Mouse (Mus musculus) heart, embryonic 13.5 days (tissue): ENCODE measurements at regions not wholly inside any gene's neighbourhood (a gene's known extent, or its start where the extent isn't known, plus 50 kb on each side); places are given as distances from the start of the nearest gene placed in this dataset.

Experiments
- ATAC-seq: fragments of 200-750 bp; cut with Nextera tagmentation; 2 replicates; pipeline ENCODE4 v1.8.0; 2017; ENCODE audit warnings: moderate TSS enrichment; ENCODE audit not compliant: insufficient number of reproducible peaks, low FRiP score, low TSS enrichment; ENCODE audit errors: extremely low read depth
- H3K27ac ChIP-seq: fragments of 300-500 bp; sonication (generic); replicated peaks from 2 replicates; pipeline ENCODE4 v1.5.1; 2015; ENCODE audit warnings: moderate library complexity, mild to moderate bottlenecking, inconsistent platforms
- H3K27me3 ChIP-seq: fragments of 300-500 bp; sonication (generic); replicated peaks from 2 replicates; pipeline ENCODE4 v1.6.1; 2015; ENCODE audit warnings: mild to moderate bottlenecking, inconsistent platforms
- H3K36me3 ChIP-seq: fragments of 300-500 bp; sonication (generic); 2 replicates; pipeline ENCODE4 v1.6.1; 2015; ENCODE audit warnings: mild to moderate bottlenecking, inconsistent platforms
- H3K4me1 ChIP-seq: fragments of 300-500 bp; sonication (generic); 2 replicates; pipeline ENCODE4 v1.6.1; 2015; ENCODE audit warnings: inconsistent platforms
- H3K4me2 ChIP-seq: fragments of 300-500 bp; sonication (generic); 2 replicates; pipeline ENCODE4 v1.6.1; 2015; ENCODE audit warnings: inconsistent platforms, mild to moderate bottlenecking, moderate library complexity
- H3K4me3 ChIP-seq: fragments of 300-500 bp; sonication (generic); 2 replicates; pipeline ENCODE4 v1.5.1; 2015; ENCODE audit warnings: moderate library complexity, mild to moderate bottlenecking, inconsistent platforms
- H3K9ac ChIP-seq: fragments of 300-500 bp; sonication (generic); 2 replicates; pipeline ENCODE4 v1.6.1; 2015; ENCODE audit warnings: inconsistent platforms, mild to moderate bottlenecking, moderate library complexity
- H3K9me3 ChIP-seq: fragments of 300-500 bp; sonication (generic); 2 replicates; pipeline ENCODE4 v1.6.1; 2016; ENCODE audit warnings: inconsistent platforms
- WGBS: fragments of 180-500 bp; shearing (Covaris S2); methylation state at CpG from one replicate; pipeline ENCODE4 v1.1.7; 2015; ENCODE audit warnings: mixed read lengths; 5-methylcytosine and 5-hydroxymethylcytosine counted together

DNA sequence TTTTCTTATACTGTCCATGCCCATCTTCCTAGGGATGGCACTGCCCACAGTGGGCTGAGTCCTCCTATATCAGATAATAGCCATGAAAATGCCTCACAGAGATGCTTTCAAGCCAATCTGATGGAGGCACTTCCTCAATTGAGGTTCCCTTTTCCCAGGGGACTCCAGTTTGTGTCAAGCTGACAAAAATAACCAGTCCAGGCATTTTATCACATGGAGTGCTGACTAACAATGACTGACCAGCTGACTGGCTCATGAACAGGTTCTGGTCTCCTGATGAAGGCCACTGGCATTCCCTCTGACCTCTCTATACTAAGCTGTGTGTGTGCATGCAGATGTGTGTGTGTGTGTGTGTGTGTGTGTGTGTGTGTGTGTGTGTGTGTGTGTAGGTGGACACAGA is 64.4 kb upstream of the Bod1 start:
- H3K4me3 ChIP-seq = no peak overlapping the region
- H3K27ac ChIP-seq = no peak overlapping the region
- H3K9ac ChIP-seq = no peak overlapping the region
- H3K27me3 ChIP-seq = no peaks in the 10 kb centered on the region
- no peak for ATAC-seq
- H3K36me3 ChIP-seq = no peaks in the 10 kb centered on the region
- H3K4me1 ChIP-seq = peaks cover 58% of the 10 kb centered on the region
- H3K9me3 ChIP-seq = no peaks in the 10 kb centered on the region
- no peak overlapping the region for H3K4me2 ChIP-seq

DNA sequence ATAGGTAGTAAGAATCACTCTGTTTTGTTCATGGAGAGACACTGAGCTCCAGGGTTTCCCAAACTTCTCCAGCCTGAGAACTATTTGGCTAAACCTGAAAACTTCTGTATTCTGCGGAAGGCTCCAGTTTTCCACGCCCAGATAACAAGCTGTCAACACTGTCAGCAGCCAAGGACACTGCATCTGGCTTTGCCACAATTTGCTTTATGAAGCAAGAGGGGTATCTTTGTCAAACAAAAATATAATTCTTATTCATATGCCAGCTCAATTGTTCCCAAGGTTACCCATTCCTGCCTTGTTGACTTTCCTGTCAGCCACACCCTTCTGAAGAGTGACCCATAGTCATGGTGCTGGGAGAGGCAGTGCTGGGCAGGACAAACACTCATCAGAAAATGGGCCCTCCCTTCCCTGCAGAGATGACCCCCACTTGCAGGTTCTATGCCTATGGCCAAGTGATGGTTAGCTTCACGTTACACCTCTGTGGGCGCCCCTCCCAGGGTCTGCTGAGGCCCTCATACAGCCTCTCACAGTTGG is 64.9 kb upstream of the Bod1 start:
- ATAC-seq = no peak
- H3K27me3 ChIP-seq = no peaks in the 10 kb centered on the region
- no peak overlapping the region for H3K4me2 ChIP-seq
- H3K27ac ChIP-seq = no peak overlapping the region
- 58% methylated on average over 4 of the region's 4 CpGs for WGBS
- no peak overlapping the region for H3K9ac ChIP-seq
- H3K4me1 ChIP-seq = peaks cover 55% of the 10 kb centered on the region
- H3K4me3 ChIP-seq = no peak overlapping the region
- no peaks in the 10 kb centered on the region for H3K36me3 ChIP-seq
- no peaks in the 10 kb centered on the region for H3K9me3 ChIP-seq

DNA sequence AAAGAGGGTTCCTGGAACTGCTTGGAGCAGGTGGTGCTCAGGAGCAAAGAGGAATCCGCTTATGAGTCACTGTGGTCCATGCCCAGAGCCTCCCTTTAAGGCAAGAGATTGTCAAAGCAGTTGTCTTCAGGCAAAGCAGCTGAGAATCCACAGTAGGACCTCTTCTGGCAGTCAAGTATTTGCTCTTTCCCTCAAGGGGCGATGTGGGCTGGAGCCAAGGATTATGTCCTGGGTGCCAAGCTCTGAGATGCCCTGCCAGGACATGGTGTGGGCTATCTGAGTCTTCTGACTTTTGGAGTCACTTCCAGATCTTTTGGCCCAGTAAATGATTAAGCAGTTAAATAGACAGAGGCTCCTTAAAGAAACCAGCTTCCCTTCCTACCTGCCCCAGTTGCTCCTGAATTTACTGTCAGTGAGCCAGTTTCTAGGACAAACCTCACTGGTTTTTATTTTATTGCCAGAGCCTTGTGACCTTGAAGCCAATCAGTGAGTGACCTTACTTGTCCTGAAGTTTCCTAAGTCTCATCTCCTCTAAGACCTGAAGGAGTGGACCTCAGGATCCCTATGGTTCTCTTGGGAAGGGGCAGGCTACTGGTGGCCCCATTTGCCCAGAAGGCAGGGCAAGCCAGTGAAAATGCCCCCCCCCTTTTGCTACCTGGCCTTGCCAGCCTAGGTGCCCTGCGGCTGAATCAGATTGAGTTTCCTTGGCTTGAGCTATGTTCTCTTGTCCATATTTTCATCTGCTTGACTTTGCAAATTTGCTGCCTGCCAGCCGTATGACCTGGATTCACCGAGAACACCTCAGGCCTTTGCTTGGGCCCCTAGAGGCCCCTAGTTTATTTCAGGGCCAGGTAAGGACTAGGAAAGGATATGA is 66.7 kb upstream of the Bod1 start:
- Histone ChIP-seq H3K27ac (no peak overlapping the region), H3K9ac (no peak overlapping the region), H3K4me1 (peaks cover 38% of the 10 kb centered on the region), H3K9me3 (no peaks in the 10 kb centered on the region), H3K36me3 (no peaks in the 10 kb centered on the region), H3K4me3 (no peak overlapping the region), H3K27me3 (no peaks in the 10 kb centered on the region), H3K4me2 (no peak overlapping the region)
- ATAC-seq = no peak
- 85% methylated on average over 5 of the region's 5 CpGs for WGBS

DNA sequence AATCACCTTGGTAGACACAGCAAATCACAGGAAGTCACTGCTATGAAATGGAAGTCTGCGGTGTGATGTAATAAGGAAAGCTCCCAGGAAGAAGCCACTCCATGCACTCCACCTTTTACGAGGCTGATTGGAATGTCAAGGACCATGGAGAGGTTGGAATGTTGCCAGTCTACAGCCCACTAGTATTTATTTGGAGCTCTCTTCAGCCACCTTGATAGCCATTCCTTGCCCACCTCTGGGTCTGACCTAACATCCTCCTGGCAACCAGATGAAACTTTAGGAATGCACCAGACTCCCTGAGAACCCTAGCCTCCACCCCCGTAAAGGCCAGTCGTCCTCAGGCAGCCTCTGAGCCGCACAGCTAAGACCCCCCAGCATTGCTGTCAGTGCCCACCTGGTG is 68.7 kb upstream of the Bod1 start:
- Histone ChIP-seq H3K9ac (no peak overlapping the region), H3K9me3 (no peaks in the 10 kb centered on the region), H3K27ac (no peak overlapping the region), H3K4me1 (peaks cover 24% of the 10 kb centered on the region), H3K36me3 (no peaks in the 10 kb centered on the region), H3K4me3 (no peak overlapping the region), H3K4me2 (no peak overlapping the region), H3K27me3 (no peaks in the 10 kb centered on the region)
- 68% methylated on average over 5 of the region's 5 CpGs for WGBS
- ATAC-seq = no peak

GRCm38 (mm10) chr11:31742160-31742559 is 70.5 kb upstream of the Bod1 start:
- H3K4me1 ChIP-seq = peaks cover 8% of the 10 kb centered on the region
- no peak overlapping the region for H3K27ac ChIP-seq
- H3K27me3 ChIP-seq = no peaks in the 10 kb centered on the region
- ATAC-seq = no peak
- no peaks in the 10 kb centered on the region for H3K36me3 ChIP-seq
- no peak overlapping the region for H3K4me3 ChIP-seq
- H3K4me2 ChIP-seq = no peak overlapping the region
- 29% methylated on average over 1 of the region's 1 CpGs for WGBS
- H3K9me3 ChIP-seq = no peaks in the 10 kb centered on the region
- H3K9ac ChIP-seq = no peak overlapping the region

GRCm38 (mm10) chr11:31744076-31744785 is 72.5 kb upstream of the Bod1 start:
- no peak overlapping the region for H3K27ac ChIP-seq
- H3K9me3 ChIP-seq = no peaks in the 10 kb centered on the region
- H3K4me2 ChIP-seq = no peak overlapping the region
- H3K4me3 ChIP-seq = no peak overlapping the region
- H3K4me1 ChIP-seq = peaks cover 8% of the 10 kb centered on the region
- H3K36me3 ChIP-seq = no peaks in the 10 kb centered on the region
- WGBS = 84% methylated on average over 12 of the region's 12 CpGs
- H3K27me3 ChIP-seq = no peaks in the 10 kb centered on the region
- no peak for ATAC-seq
- no peak overlapping the region for H3K9ac ChIP-seq

DNA sequence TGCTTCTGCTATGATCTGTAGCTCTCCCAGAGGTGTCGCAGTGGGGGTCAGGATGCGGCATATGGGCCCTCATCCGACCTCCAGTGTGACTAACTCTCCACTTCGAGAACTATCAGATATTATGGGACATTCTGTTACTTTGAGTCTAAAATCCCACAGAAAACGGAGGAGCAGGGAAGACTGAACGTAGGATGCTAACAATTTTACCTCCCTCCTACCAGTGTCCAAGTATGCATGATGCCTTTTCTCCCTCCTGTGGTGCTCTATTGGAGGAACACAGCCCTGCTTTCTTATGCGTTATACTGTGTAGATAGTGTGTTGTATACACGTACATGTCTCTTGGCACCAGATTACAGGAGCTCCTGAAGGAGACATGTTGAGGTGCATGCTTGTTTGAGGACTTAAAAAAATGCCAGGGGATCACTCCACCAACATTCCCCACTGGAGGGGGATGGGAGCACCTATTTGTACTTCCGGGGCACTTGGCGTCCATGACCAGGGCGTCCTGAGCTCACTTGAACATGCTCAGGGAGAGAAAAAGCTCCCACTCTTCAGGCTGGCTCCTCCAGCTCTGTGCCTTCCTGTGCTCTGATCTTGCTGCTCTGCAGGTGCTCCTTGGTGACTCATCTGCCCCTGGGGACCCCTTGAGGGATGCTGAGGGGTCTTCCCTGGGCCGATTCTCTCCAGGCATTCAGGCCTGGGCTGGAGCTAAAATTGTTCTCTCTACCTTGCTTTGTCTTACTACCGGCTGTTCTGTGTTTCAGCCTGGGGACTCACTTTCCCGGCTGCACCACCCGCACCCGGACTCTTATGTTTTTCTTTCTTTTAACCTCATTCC is 73.6 kb upstream of the Bod1 start:
- Histone ChIP-seq H3K4me2 (no peak overlapping the region), H3K27ac (no peak overlapping the region), H3K9me3 (no peaks in the 10 kb centered on the region), H3K36me3 (no peaks in the 10 kb centered on the region), H3K9ac (no peak overlapping the region), H3K4me1 (peaks cover 7% of the 10 kb centered on the region), H3K4me3 (no peak overlapping the region), H3K27me3 (no peaks in the 10 kb centered on the region)
- no peak for ATAC-seq
- WGBS = 72% methylated on average over 16 of the region's 16 CpGs

GRCm38 (mm10) chr11:31745866-31746248 is 74.2 kb upstream of the Bod1 start:
- no peak overlapping the region for H3K4me3 ChIP-seq
- no peaks in the 10 kb centered on the region for H3K36me3 ChIP-seq
- no peak overlapping the region for H3K27ac ChIP-seq
- H3K27me3 ChIP-seq = no peaks in the 10 kb centered on the region
- H3K9ac ChIP-seq = no peak overlapping the region
- no peak for ATAC-seq
- H3K9me3 ChIP-seq = no peaks in the 10 kb centered on the region
- H3K4me1 ChIP-seq = peaks cover under 1% of the 10 kb centered on the region
- no peak overlapping the region for H3K4me2 ChIP-seq
- WGBS = 62% methylated on average over 5 of the region's 5 CpGs

DNA sequence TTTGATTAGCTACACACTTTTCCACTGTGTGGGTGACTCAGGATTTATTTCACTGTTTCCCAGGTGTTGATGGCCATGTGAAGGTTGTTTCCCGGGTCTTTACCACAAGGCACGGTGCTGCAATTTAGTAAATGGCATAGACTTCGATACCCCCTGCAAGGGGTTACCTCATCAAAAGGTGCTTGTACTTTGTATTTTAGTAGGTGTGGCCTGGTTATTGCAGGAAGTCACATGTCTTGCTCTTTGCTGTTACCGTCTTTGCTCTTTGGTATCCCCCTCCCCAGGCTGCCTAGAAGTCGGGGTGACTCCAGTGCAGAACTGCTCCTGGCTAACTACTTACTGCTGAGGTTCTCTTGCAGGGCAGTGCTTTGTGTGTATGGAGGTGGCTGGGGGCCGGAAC is 74.8 kb upstream of the Bod1 start:
- Histone ChIP-seq H3K27me3 (no peaks in the 10 kb centered on the region), H3K4me1 (no peaks in the 10 kb centered on the region; the same call in 1 of the 2 replicates), H3K27ac (no peak overlapping the region), H3K36me3 (no peaks in the 10 kb centered on the region), H3K9me3 (no peaks in the 10 kb centered on the region), H3K4me2 (no peak overlapping the region), H3K9ac (no peak overlapping the region), H3K4me3 (no peak overlapping the region)
- 78% methylated on average over 6 of the region's 6 CpGs for whole genome bisulfite sequencing
- ATAC-seq = no peak

DNA sequence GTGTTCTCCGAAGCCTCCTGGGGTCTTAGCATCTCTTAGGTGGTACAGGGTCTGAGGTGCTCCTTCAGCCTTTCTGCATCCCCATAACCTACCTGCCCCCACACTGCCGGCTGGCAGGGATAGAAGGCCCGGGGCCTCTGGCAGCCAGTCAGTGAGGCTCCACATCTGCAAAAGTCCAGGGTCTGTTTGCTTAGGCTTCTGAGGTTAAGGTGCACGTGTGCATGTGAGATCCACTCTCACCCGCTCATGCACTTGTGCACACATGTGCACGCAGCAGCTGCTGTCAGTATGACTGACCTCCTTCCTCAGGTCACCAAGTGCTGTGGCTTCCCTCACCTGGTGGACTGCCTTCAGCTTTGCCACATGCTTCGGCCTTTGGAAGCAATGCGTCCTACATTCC is 75.3 kb upstream of the Bod1 start:
- no peak for ATAC-seq
- H3K9me3 ChIP-seq = no peaks in the 10 kb centered on the region

GRCm38 (mm10) chr11:31748275-31748815 is 76.7 kb upstream of the Bod1 start:
- no peaks in the 10 kb centered on the region for H3K27me3 ChIP-seq
- no peak overlapping the region for H3K4me2 ChIP-seq
- no peaks in the 10 kb centered on the region for H3K36me3 ChIP-seq
- no peak for ATAC-seq
- H3K27ac ChIP-seq = peak overlapping the region; percentile 28; the same call in 1 of the 2 replicates
- WGBS = 61% methylated on average over 5 of the region's 5 CpGs
- H3K4me1 ChIP-seq = no peaks in the 10 kb centered on the region; the same call in 1 of the 2 replicates
- H3K9me3 ChIP-seq = no peaks in the 10 kb centered on the region
- H3K9ac ChIP-seq = no peak overlapping the region
- no peak overlapping the region for H3K4me3 ChIP-seq

More for the DNA sequence above, 75.3 kb upstream of the Bod1 start:
- Histone ChIP-seq H3K4me1 (no peaks in the 10 kb centered on the region; the same call in 1 of the 2 replicates), H3K4me2 (no peak overlapping the region), H3K27me3 (no peaks in the 10 kb centered on the region), H3K9ac (no peak overlapping the region), H3K27ac (no peak overlapping the region), H3K36me3 (no peaks in the 10 kb centered on the region), H3K4me3 (no peak overlapping the region)
- 76% methylated on average over 8 of the region's 8 CpGs for WGBS
